Mouse (Mus musculus): ENCODE measurements around the gene Cwf19l1. TPM values are rescaled to one million over a fixed set of nuclear protein-coding genes. Genes with fewer than 3 reads are reported as not detected.
"Not testable (repeated sequence)": the region's sequence is repeated elsewhere in the genome, so short reads cannot be mapped to it uniquely, and the experiment has no call there.

Gene Cwf19l1
- polyA plus RNA-seq, 1 experiment from 2014 or later = 22.4 TPM

GRCm38 (mm10) chr19:44128560-44128959 is 7.1 kb downstream of the Cwf19l1 start:
- 89% methylated on average over 2 of the region's 2 CpGs for WGBS (ENCODE audit: insufficient replicate concordance)
- no peak for ATAC-seq (replicated peaks; ENCODE audit: insufficient number of reproducible peaks, low FRiP score, low TSS enrichment)
- Histone ChIP-seq H3K27ac (ENCODE audit: low read depth, low read length) (no peak overlapping the region), H3K27me3 (ENCODE audit: control insufficient read depth, insufficient read depth, low read length) (no peaks in the 10 kb centered on the region), H3K4me1 (ENCODE audit: control insufficient read depth, insufficient read depth, low read length) (no peaks in the 10 kb centered on the region), H3K9me3 (replicated peaks; ENCODE audit: control insufficient read depth, low read length) (no peaks in the 10 kb centered on the region), H3K36me3 (ENCODE audit: control insufficient read depth, insufficient read depth, low read length) (peaks cover 17% of the 10 kb centered on the region), H3K4me2 (no peak overlapping the region), H3K4me3 (ENCODE audit: low read depth, low read length) (no peak overlapping the region), H3K9ac (ENCODE audit: low read depth, low read length) (no peak overlapping the region)

GRCm38 (mm10) chr19:44127729-44128497 is 7.8 kb downstream of the Cwf19l1 start:
- Histone ChIP-seq H3K27me3 (ENCODE audit: control insufficient read depth, insufficient read depth, low read length) (no peaks in the 10 kb centered on the region), H3K4me2 (no peak overlapping the region), H3K36me3 (ENCODE audit: control insufficient read depth, insufficient read depth, low read length) (peaks cover 22% of the 10 kb centered on the region), H3K9me3 (replicated peaks; ENCODE audit: control insufficient read depth, low read length) (no peaks in the 10 kb centered on the region), H3K4me1 (ENCODE audit: control insufficient read depth, insufficient read depth, low read length) (no peaks in the 10 kb centered on the region), H3K27ac (ENCODE audit: low read depth, low read length) (no peak overlapping the region), H3K9ac (ENCODE audit: low read depth, low read length) (no peak overlapping the region), H3K4me3 (ENCODE audit: low read depth, low read length) (no peak overlapping the region)
- no peak for ATAC-seq (replicated peaks; ENCODE audit: insufficient number of reproducible peaks, low FRiP score, low TSS enrichment)
- WGBS (ENCODE audit: insufficient replicate concordance) = 88% methylated on average over 10 of the region's 10 CpGs

DNA sequence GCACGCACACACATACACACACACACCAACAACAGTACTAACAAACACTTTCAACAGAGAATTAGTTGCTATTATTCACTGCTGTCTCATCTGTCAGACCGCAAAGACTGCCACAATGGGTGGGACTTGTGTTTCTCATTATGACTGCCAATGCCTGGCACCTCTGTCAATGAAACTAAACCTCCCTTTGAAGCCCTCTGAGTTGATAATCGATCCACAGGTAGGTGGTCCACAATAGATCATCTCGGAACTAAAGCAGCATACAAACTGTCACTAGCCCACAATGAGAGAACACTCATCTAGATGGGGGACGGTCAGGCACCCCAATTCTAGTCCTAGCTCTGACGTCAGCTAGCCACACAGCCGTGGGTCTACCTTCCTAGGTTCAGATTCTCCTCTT is 14.5 kb downstream of the Cwf19l1 start:
- H3K4me1 ChIP-seq (ENCODE audit: control insufficient read depth, insufficient read depth, low read length) = no peaks in the 10 kb centered on the region
- H3K27ac ChIP-seq (ENCODE audit: low read depth, low read length) = no peak overlapping the region
- H3K4me2 ChIP-seq = no peak overlapping the region
- H3K9ac ChIP-seq (ENCODE audit: low read depth, low read length) = no peak overlapping the region
- peaks cover 12% of the 10 kb centered on the region for H3K36me3 ChIP-seq (ENCODE audit: control insufficient read depth, insufficient read depth, low read length)
- no peak overlapping the region for H3K4me3 ChIP-seq (ENCODE audit: low read depth, low read length)
- WGBS (ENCODE audit: insufficient replicate concordance) = 88% methylated on average over 7 of the region's 7 CpGs
- ATAC-seq (replicated peaks; ENCODE audit: insufficient number of reproducible peaks, low FRiP score, low TSS enrichment) = no peak
- H3K9me3 ChIP-seq (replicated peaks; ENCODE audit: control insufficient read depth, low read length) = no peaks in the 10 kb centered on the region
- no peaks in the 10 kb centered on the region for H3K27me3 ChIP-seq (ENCODE audit: control insufficient read depth, insufficient read depth, low read length)

DNA sequence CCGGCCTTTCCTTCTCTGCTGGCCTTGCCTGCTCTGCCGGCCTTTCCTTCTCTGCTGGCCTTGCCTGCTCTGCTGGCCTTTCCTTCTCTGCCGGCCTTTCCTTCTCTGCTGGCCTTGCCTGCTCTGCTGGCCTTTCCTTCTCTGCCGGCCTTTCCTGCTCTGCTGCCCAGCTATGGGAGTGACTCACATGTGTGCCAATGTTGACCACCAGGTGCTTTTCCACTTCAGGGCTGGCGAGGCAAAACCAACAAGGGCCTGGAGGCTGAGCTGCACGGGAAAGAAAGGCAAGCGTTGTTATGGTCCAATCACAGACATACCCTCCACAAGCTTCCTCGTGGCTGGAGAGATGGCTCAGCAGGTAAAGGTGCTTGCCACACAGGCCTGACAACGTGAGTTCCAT is 15.0 kb downstream of the Cwf19l1 start:
- not testable (repeated sequence) for H3K4me3 ChIP-seq (ENCODE audit: low read depth, low read length); ATAC-seq (replicated peaks; ENCODE audit: insufficient number of reproducible peaks, low FRiP score, low TSS enrichment); H3K9ac ChIP-seq (ENCODE audit: low read depth, low read length); H3K27ac ChIP-seq (ENCODE audit: low read depth, low read length); H3K27me3 ChIP-seq (ENCODE audit: control insufficient read depth, insufficient read depth, low read length); H3K4me1 ChIP-seq (ENCODE audit: control insufficient read depth, insufficient read depth, low read length); H3K9me3 ChIP-seq (replicated peaks; ENCODE audit: control insufficient read depth, low read length); H3K4me2 ChIP-seq
- WGBS (ENCODE audit: insufficient replicate concordance) = 84% methylated on average over 7 of the region's 9 CpGs
- H3K36me3 ChIP-seq (ENCODE audit: control insufficient read depth, insufficient read depth, low read length) = peaks cover 12% of the 10 kb centered on the region

- Histone ChIP-seq H3K4me3 (ENCODE audit: low read depth, low read length) (no peak overlapping the region), H3K27ac (ENCODE audit: low read depth, low read length) (no peak overlapping the region), H3K4me2 (no peak overlapping the region), H3K36me3 (ENCODE audit: control insufficient read depth, insufficient read depth, low read length) (peaks cover 11% of the 10 kb centered on the region), H3K4me1 (ENCODE audit: control insufficient read depth, insufficient read depth, low read length) (no peaks in the 10 kb centered on the region), H3K9me3 (replicated peaks; ENCODE audit: control insufficient read depth, low read length) (no peaks in the 10 kb centered on the region), H3K27me3 (ENCODE audit: control insufficient read depth, insufficient read depth, low read length) (no peaks in the 10 kb centered on the region), H3K9ac (ENCODE audit: low read depth, low read length) (no peak overlapping the region)
- ATAC-seq (replicated peaks; ENCODE audit: insufficient number of reproducible peaks, low FRiP score, low TSS enrichment) = no peak
Measured at GRCm38 (mm10) chr19:44117793-44118192, 17.9 kb downstream of the Cwf19l1 start.

- 77% methylated on average over 7 of the region's 7 CpGs for WGBS (ENCODE audit: insufficient replicate concordance)
- no peak for ATAC-seq (replicated peaks; ENCODE audit: insufficient number of reproducible peaks, low FRiP score, low TSS enrichment)
- no peaks in the 10 kb centered on the region for H3K9me3 ChIP-seq (replicated peaks; ENCODE audit: control insufficient read depth, low read length)
Measured at GRCm38 (mm10) chr19:44111706-44112105, 24.0 kb downstream of the Cwf19l1 start.

GRCm38 (mm10) chr19:44110356-44110755 is 25.3 kb downstream of the Cwf19l1 start:
- no peak for ATAC-seq (replicated peaks; ENCODE audit: insufficient number of reproducible peaks, low FRiP score, low TSS enrichment)
- Histone ChIP-seq H3K9me3 (replicated peaks; ENCODE audit: control insufficient read depth, low read length) (no peaks in the 10 kb centered on the region), H3K27ac (ENCODE audit: low read depth, low read length) (no peak overlapping the region), H3K4me2 (no peak overlapping the region), H3K9ac (ENCODE audit: low read depth, low read length) (no peak overlapping the region), H3K27me3 (ENCODE audit: control insufficient read depth, insufficient read depth, low read length) (no peaks in the 10 kb centered on the region), H3K36me3 (ENCODE audit: control insufficient read depth, insufficient read depth, low read length) (peaks cover 23% of the 10 kb centered on the region), H3K4me3 (ENCODE audit: low read depth, low read length) (no peak overlapping the region), H3K4me1 (ENCODE audit: control insufficient read depth, insufficient read depth, low read length) (peaks cover 8% of the 10 kb centered on the region; the same call in 1 of the 2 replicates)
- WGBS (ENCODE audit: insufficient replicate concordance) = 83% methylated on average over 9 of the region's 9 CpGs

More at GRCm38 (mm10) chr19:44111706-44112105, 24.0 kb downstream of the Cwf19l1 start:
- H3K27ac ChIP-seq (ENCODE audit: low read depth, low read length) = no peak overlapping the region
- H3K4me3 ChIP-seq (ENCODE audit: low read depth, low read length) = no peak overlapping the region
- H3K4me1 ChIP-seq (ENCODE audit: control insufficient read depth, insufficient read depth, low read length) = 0 out of 2 replicates have a peak, but pooled peaks cover 3% of the 10 kb centered on the region
- H3K27me3 ChIP-seq (ENCODE audit: control insufficient read depth, insufficient read depth, low read length) = no peaks in the 10 kb centered on the region
- no peak overlapping the region for H3K4me2 ChIP-seq
- H3K9ac ChIP-seq (ENCODE audit: low read depth, low read length) = no peak overlapping the region
- peaks cover 23% of the 10 kb centered on the region for H3K36me3 ChIP-seq (ENCODE audit: control insufficient read depth, insufficient read depth, low read length)

GRCm38 (mm10) chr19:44108996-44109395 is 26.7 kb downstream of the Cwf19l1 start:
- ATAC-seq (replicated peaks; ENCODE audit: insufficient number of reproducible peaks, low FRiP score, low TSS enrichment) = no peak
- no peaks in the 10 kb centered on the region for H3K9me3 ChIP-seq (replicated peaks; ENCODE audit: control insufficient read depth, low read length)
- H3K9ac ChIP-seq (ENCODE audit: low read depth, low read length) = no peak overlapping the region
- no peaks in the 10 kb centered on the region for H3K27me3 ChIP-seq (ENCODE audit: control insufficient read depth, insufficient read depth, low read length)
- H3K36me3 ChIP-seq (ENCODE audit: control insufficient read depth, insufficient read depth, low read length) = peaks cover 23% of the 10 kb centered on the region
- H3K27ac ChIP-seq (ENCODE audit: low read depth, low read length) = no peak overlapping the region
- H3K4me2 ChIP-seq = no peak overlapping the region
- H3K4me1 ChIP-seq (ENCODE audit: control insufficient read depth, insufficient read depth, low read length) = peaks cover 8% of the 10 kb centered on the region; the same call in 1 of the 2 replicates
- H3K4me3 ChIP-seq (ENCODE audit: low read depth, low read length) = no peak overlapping the region

Measured in heart, embryonic 11.5 days (tissue).